Mouse (Mus musculus) liver, embryonic 15.5 days (tissue): ENCODE measurements at regions not wholly inside any gene's neighbourhood (a gene's known extent, or its start where the extent isn't known, plus 50 kb on each side); places are given as distances from the start of the nearest gene placed in this dataset.
"Not testable (repeated sequence)": the region's sequence is repeated elsewhere in the genome, so short reads cannot be mapped to it uniquely, and the experiment has no call there.

Experiments used
- ATAC-seq: fragments of 200-750 bp; cut with Nextera tagmentation; 2 replicates; pipeline ENCODE4 v1.8.0; 2017; ENCODE audit warnings: moderate number of reproducible peaks, mild to moderate bottlenecking, moderate library complexity; ENCODE audit not compliant: insufficient read depth
- H3K27ac ChIP-seq: fragments of 300-500 bp; sonication (generic); replicated peaks from 2 replicates; pipeline ENCODE4 v1.5.1; 2015; ENCODE audit warnings: mild to moderate bottlenecking, inconsistent platforms
- H3K27me3 ChIP-seq: fragments of 300-500 bp; sonication (generic); 2 replicates; pipeline ENCODE4 v1.6.1; 2015; ENCODE audit warnings: mild to moderate bottlenecking, inconsistent platforms
- H3K36me3 ChIP-seq: fragments of 300-500 bp; sonication (generic); replicated peaks from 2 replicates; pipeline ENCODE4 v1.6.1; 2015; ENCODE audit warnings: moderate library complexity, mild to moderate bottlenecking, inconsistent platforms
- H3K4me1 ChIP-seq: fragments of 300-500 bp; sonication (generic); replicated peaks from 2 replicates; pipeline ENCODE4 v1.6.1; 2015; ENCODE audit warnings: inconsistent platforms
- H3K4me2 ChIP-seq: fragments of 300-500 bp; sonication (generic); 2 replicates; pipeline ENCODE4 v1.6.1; 2015; ENCODE audit warnings: moderate library complexity, mild to moderate bottlenecking, inconsistent platforms
- H3K4me3 ChIP-seq: fragments of 300-500 bp; sonication (generic); replicated peaks from 2 replicates; pipeline ENCODE4 v1.5.1; 2015; ENCODE audit warnings: mild to moderate bottlenecking, inconsistent platforms
- H3K9ac ChIP-seq: fragments of 300-500 bp; sonication (generic); 2 replicates; pipeline ENCODE4 v1.6.1; 2015; ENCODE audit warnings: moderate library complexity, mild to moderate bottlenecking, inconsistent platforms
- H3K9me3 ChIP-seq: fragments of 300-500 bp; sonication (generic); replicated peaks from 2 replicates; pipeline ENCODE4 v1.6.1; 2016; ENCODE audit warnings: inconsistent platforms
- WGBS: fragments of 180-500 bp; shearing (Covaris S2); methylation state at CpG from one replicate; pipeline ENCODE4 v1.1.7; 2015; ENCODE audit warnings: mixed read lengths; ENCODE audit not compliant: insufficient replicate concordance; 5-methylcytosine and 5-hydroxymethylcytosine counted together

DNA sequence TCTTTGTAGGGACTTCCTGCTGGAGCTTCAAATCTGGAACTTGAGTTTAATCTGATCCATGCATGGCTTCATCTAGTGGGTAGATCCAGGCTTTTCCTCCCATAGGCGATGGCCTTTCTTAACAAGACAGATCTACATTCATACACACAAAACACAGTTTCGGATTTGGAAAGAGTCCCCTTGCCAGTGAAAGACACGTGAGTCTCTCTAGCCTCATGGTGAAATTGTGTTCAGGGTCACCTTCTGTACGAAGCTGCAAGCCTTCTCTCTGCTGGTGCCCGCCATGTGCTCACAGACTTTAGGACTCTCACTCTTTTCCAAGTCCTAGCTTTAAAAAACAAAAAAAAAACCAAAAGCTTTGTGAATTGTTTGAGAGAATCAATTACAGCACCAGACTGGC is 51.4 kb upstream of the Dlx2 start:
- H3K9ac ChIP-seq = no peak overlapping the region
- no peak overlapping the region for H3K27ac ChIP-seq
- no peak for ATAC-seq
- no peaks in the 10 kb centered on the region for H3K9me3 ChIP-seq
- no peak overlapping the region for H3K4me2 ChIP-seq
- H3K4me3 ChIP-seq = no peak overlapping the region
- 49% methylated on average over 5 of the region's 5 CpGs for WGBS
- no peaks in the 10 kb centered on the region for H3K4me1 ChIP-seq
- H3K27me3 ChIP-seq = peaks cover 5% of the 10 kb centered on the region; the same call in 1 of the 2 replicates
- H3K36me3 ChIP-seq = no peaks in the 10 kb centered on the region

DNA sequence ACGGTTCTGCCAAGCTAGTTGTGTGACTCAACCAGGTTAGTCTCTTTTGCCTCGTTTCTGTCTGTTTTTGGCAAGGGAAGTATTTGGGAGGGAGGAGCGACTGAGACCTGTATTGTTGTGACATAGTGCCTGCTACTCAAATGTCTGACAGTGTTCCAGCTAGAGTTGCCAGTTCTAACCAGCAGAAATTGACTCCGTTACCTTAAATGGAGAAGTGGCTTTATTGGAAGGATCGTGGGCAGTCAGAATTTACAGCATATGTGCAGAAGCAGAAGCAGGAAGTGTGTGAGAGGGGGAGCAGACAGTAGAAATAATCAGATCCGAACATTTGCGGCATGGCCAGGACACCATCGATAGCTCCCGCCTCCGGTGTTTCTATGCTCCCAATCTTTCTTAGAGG is 51.8 kb upstream of the Dlx2 start:
- Histone ChIP-seq H3K36me3 (no peaks in the 10 kb centered on the region), H3K4me1 (no peaks in the 10 kb centered on the region), H3K9ac (no peak overlapping the region), H3K4me3 (no peak overlapping the region), H3K4me2 (peak overlapping the region; percentile 33), H3K27ac (no peak overlapping the region), H3K27me3 (peaks cover 5% of the 10 kb centered on the region; the same call in 1 of the 2 replicates), H3K9me3 (no peaks in the 10 kb centered on the region)
- 12% methylated on average over 10 of the region's 10 CpGs for WGBS
- ATAC-seq = no peak

DNA sequence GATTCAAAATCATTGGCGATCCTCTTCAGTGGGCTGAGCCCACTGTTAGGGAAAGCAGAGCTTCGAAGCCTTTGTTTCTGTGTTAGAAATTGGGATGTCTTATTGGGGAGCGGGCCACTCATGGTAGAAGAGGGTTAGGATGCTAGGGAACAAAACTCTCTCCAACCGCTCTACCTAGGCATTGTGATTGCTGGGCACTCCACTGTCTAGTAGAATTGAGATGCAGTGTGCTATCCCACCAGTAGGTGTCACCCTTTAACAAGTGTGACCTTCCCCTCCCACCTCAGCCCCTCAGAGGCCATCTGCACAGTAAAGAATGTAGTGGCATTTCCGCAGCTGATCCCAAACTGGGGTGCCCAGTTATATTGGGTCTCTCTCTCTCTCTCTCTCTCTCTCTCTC is 52.2 kb upstream of the Dlx2 start:
- H3K27ac ChIP-seq = no peak overlapping the region
- no peak overlapping the region for H3K4me3 ChIP-seq
- peaks cover 5% of the 10 kb centered on the region; the same call in 1 of the 2 replicates for H3K27me3 ChIP-seq
- H3K9ac ChIP-seq = no peak overlapping the region
- no peaks in the 10 kb centered on the region for H3K9me3 ChIP-seq
- no peaks in the 10 kb centered on the region for H3K4me1 ChIP-seq
- peak overlapping the region; percentile 33 for H3K4me2 ChIP-seq
- ATAC-seq = 0 out of 2 replicates have a peak, but pooled peaks have one; percentile 34
- H3K36me3 ChIP-seq = no peaks in the 10 kb centered on the region
- WGBS = 10% methylated on average over 5 of the region's 5 CpGs

DNA sequence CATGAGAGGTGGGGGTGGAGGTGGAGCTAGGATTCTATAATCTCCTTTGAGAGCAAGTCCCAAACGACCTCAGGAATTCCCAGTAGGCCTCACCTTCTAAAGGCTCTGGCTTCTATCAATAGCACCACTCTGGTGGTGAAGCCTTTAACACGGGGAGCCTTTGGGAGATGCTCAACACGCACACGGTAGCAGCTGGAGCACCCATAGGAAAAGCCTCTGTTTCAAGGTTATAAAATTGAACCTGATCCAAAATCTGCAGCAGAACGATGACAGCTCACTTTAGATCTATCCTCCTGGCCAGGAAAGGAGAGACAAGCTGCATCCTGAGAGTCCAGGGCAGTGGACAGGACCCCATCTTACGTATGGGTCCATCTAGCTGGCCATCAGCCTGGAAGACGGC is 53.7 kb upstream of the Dlx2 start:
- no peak overlapping the region for H3K9ac ChIP-seq
- WGBS = 65% methylated on average over 7 of the region's 7 CpGs
- H3K27ac ChIP-seq = no peak overlapping the region
- ATAC-seq = no peak
- H3K4me1 ChIP-seq = no peaks in the 10 kb centered on the region
- H3K4me3 ChIP-seq = no peak overlapping the region
- H3K36me3 ChIP-seq = no peaks in the 10 kb centered on the region
- H3K9me3 ChIP-seq = no peaks in the 10 kb centered on the region
- H3K4me2 ChIP-seq = no peak overlapping the region
- no peaks in the 10 kb centered on the region for H3K27me3 ChIP-seq

DNA sequence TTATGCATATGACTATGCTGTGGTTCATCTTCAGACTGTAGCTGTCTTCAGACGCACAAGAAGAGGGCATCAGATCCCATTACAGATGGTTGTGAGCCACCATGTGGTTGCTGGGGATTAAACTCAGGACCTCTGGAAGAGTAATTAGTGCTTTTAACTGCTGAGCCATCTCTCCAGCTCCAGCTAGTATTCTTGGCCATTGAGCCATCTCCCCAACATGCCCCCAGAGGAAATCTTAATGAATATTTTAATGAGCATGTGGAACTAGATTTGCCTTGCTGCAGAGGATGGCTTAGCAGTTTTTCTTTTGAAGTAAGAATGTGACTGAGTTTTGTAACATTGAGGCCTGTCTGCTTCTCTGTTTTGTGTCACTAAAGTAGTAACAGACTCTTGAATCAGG is 54.4 kb upstream of the Dlx2 start:
- no peak for ATAC-seq
- H3K9me3 ChIP-seq = no peaks in the 10 kb centered on the region
- no peaks in the 10 kb centered on the region for H3K27me3 ChIP-seq
- H3K9ac ChIP-seq = no peak overlapping the region
- H3K4me1 ChIP-seq = no peaks in the 10 kb centered on the region
- no peak overlapping the region for H3K4me3 ChIP-seq
- WGBS = 56% methylated on average over 1 of the region's 1 CpGs
- no peaks in the 10 kb centered on the region for H3K36me3 ChIP-seq
- H3K27ac ChIP-seq = no peak overlapping the region
- no peak overlapping the region for H3K4me2 ChIP-seq

DNA sequence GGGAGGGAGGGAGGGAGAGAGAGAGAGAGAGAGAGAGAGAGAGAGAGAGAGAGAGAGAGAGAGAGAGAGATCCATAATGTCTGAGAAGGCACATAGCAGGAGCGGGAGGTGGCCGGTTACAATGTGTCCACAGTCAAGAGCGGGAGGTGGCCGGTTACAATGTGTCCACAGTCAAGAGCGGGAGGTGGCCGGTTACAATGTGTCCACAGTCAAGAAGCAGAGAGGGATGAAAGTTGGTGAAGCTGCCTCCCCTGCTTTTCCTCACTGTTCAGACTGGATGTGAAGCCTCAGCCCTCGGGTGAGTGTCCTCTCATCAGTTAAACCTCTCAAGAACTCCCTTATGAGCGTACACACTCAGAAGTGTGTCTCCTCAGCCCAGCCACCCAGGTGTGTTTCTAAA is 57.2 kb upstream of the Dlx2 start:
- not testable (repeated sequence) for ATAC-seq, H3K27ac ChIP-seq, H3K36me3 ChIP-seq, H3K4me3 ChIP-seq, H3K4me1 ChIP-seq, H3K4me2 ChIP-seq, H3K9ac ChIP-seq, H3K9me3 ChIP-seq, H3K27me3 ChIP-seq
- WGBS = 77% methylated on average over 8 of the region's 8 CpGs

DNA sequence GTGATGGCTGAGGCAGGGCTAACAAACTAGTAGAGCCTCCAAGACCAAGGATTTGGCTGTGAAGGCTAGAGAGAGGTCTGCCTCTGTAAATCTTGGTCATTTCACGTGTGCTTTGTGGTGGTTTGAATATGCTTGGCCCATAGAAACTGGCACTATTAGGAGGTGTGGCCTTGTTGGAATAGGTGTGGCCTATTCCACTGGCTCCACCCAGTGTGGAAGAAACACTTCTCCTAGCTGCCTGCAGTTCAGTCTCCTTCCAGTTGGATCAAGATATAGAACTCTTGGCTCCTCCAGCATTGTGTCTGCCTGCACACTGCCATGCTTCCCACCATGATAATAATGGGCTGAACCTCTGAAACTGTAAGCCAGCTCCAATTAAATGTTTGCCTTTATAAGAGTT is 59.1 kb upstream of the Dlx2 start:
- H3K27me3 ChIP-seq = no peaks in the 10 kb centered on the region; the same call in 1 of the 2 replicates
- H3K36me3 ChIP-seq = no peaks in the 10 kb centered on the region
- H3K27ac ChIP-seq = no peak overlapping the region
- H3K4me1 ChIP-seq = no peaks in the 10 kb centered on the region
- ATAC-seq = no peak
- no peak overlapping the region for H3K4me3 ChIP-seq
- H3K9me3 ChIP-seq = no peaks in the 10 kb centered on the region
- WGBS = 59% methylated on average over 1 of the region's 1 CpGs
- H3K9ac ChIP-seq = no peak overlapping the region
- no peak overlapping the region for H3K4me2 ChIP-seq

DNA sequence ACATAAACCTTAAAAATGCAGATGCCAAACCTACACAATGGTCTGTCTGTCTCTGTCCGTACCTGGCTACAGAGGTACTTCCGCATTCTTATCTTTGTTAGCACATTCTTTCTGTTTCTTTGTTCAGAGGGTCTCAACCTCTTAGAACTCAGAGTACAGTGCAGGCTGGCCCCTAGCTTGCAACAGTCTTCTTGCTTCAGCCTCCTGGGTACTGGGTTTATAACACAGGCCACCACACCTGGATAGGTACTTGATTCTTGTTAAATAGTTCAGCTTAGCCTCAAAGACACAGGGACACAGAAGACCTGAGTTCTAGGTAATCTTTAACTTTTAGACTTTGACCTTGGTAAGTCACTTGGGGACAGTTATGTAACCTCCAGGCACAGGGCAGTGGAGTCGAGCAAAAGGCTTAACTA is 60.5 kb upstream of the Dlx2 start:
- WGBS = 52% methylated on average over 3 of the region's 3 CpGs
- no peaks in the 10 kb centered on the region for H3K36me3 ChIP-seq

DNA sequence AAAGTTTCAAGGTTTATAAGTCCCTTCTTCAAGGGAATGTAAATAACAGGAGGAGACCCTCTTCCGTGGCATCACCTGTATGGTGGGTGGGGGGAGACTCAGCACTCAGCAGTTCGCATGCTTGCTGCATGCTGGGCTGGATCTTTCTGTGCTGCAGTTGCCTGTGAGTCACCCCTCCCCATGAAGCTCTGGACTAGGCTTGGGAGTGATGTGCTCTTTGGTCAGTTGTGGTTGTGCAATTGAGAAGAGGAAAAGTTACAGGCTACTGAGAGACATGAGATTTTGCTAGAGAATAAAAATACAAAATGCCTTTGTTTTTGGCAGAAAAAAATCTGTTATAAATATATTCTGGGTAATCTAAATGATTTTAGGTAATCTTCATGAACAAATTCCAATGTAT is 66.7 kb upstream of the Dlx2 start:
- Histone ChIP-seq H3K4me3 (no peak overlapping the region), H3K36me3 (no peaks in the 10 kb centered on the region), H3K9ac (no peak overlapping the region), H3K27ac (no peak overlapping the region), H3K9me3 (no peaks in the 10 kb centered on the region), H3K27me3 (no peaks in the 10 kb centered on the region; the same call in 1 of the 2 replicates), H3K4me2 (no peak overlapping the region), H3K4me1 (no peaks in the 10 kb centered on the region)
- ATAC-seq = no peak
- WGBS = 50% methylated on average over 2 of the region's 2 CpGs

More for the DNA sequence above, 60.5 kb upstream of the Dlx2 start:
- H3K9me3 ChIP-seq = no peaks in the 10 kb centered on the region
- no peaks in the 10 kb centered on the region for H3K4me1 ChIP-seq
- H3K27ac ChIP-seq = no peak overlapping the region
- H3K27me3 ChIP-seq = no peaks in the 10 kb centered on the region; the same call in 1 of the 2 replicates
- H3K9ac ChIP-seq = no peak overlapping the region
- no peak overlapping the region for H3K4me3 ChIP-seq
- ATAC-seq = no peak
- H3K4me2 ChIP-seq = no peak overlapping the region

DNA sequence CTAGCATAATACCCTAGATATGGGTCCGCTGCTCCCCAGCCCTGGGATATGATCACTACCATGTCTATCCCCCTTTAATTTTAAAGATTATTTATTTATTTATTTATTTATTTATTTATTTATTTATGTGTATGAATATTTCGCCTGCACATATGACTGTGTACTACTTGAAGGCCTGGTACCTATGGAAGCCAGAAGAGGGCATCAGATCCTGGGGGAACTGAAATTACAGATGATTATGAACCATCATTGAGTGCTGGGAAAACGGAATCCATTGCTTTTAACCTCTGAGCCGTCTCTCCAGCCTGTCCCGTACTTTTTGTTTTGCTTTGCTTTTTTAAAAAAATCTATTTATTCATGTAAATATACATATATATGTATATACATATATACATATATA is 70.0 kb upstream of the Dlx2 start:
- Histone ChIP-seq H3K4me2 (no peak overlapping the region), H3K27me3 (no peaks in the 10 kb centered on the region), H3K4me3 (no peak overlapping the region), H3K36me3 (no peaks in the 10 kb centered on the region), H3K4me1 (no peaks in the 10 kb centered on the region), H3K27ac (no peak overlapping the region), H3K9me3 (no peaks in the 10 kb centered on the region), H3K9ac (no peak overlapping the region)
- 55% methylated on average over 5 of the region's 5 CpGs for WGBS
- ATAC-seq = no peak

DNA sequence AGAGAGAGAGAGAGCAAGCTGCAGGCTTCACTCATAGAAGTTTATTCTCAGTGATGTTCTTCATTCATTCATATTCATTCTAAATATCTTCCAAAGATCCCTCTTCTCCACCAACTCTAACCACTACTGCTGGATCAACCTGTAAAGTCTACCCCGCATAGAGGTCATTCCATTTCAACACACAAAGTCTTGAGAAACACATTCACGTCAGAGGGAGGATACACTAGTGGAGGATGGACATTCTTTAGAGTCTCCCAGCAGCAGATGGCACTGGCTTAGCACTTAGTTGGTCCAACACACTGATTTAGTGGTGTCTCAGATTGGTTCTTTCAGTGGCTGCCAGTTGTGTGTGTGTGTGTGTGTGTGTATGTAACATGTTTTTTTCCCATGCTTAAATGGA is 74.9 kb upstream of the Dlx2 start:
- no peak overlapping the region for H3K4me2 ChIP-seq
- H3K36me3 ChIP-seq = no peaks in the 10 kb centered on the region
- H3K4me3 ChIP-seq = no peak overlapping the region
- peaks cover 9% of the 10 kb centered on the region; the same call in 1 of the 2 replicates for H3K4me1 ChIP-seq
- WGBS = 71% methylated on average over 2 of the region's 2 CpGs
- no peak overlapping the region for H3K27ac ChIP-seq
- H3K9me3 ChIP-seq = no peaks in the 10 kb centered on the region
- H3K27me3 ChIP-seq = peaks cover 8% of the 10 kb centered on the region
- no peak overlapping the region for H3K9ac ChIP-seq
- no peak for ATAC-seq

DNA sequence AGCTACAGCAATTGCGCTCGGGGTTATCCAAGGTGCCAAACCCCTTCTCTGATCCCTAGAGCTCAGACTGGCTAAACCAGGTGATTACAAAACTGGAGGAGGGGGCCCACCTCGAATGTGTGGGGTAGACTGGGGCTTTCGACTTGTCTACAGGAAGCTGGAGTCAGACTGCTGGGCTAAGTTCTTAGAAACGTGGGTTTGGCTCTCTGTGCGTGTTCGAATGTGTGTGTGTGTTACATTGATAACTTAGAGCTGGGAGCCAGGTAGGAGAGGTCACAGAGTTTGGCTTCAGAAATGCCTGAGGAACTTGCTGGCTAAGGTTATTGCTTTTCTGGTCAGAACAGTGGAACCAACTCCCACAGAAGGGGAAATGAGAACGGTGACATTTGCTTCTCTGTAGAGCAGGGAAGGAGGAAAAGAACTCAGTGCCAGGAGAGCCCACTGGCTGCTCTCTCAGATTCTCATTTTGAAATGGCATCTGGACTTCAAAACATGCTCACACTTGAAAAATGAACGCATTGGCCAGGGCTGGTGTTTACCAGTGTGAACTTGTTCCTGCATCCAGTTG is 76.1 kb upstream of the Dlx2 start:
- no peaks in the 10 kb centered on the region for H3K36me3 ChIP-seq
- no peak overlapping the region for H3K9ac ChIP-seq
- no peak overlapping the region for H3K27ac ChIP-seq
- WGBS = 24% methylated on average over 9 of the region's 9 CpGs
- no peak for ATAC-seq
- no peaks in the 10 kb centered on the region for H3K9me3 ChIP-seq
- no peak overlapping the region for H3K4me3 ChIP-seq
- H3K4me1 ChIP-seq = peaks cover 16% of the 10 kb centered on the region; the same call in 1 of the 2 replicates
- no peak overlapping the region for H3K4me2 ChIP-seq
- peaks cover 18% of the 10 kb centered on the region for H3K27me3 ChIP-seq
